Mouse (Mus musculus) effector memory CD4-positive, alpha-beta T cell, adult 5 months (primary cell): Measurements from ENCODE around the gene Cmah. TPM values are rescaled to one million over a fixed set of nuclear protein-coding genes. Genes with fewer than 3 reads are reported as not detected.

Source experiments
- polyA plus RNA-seq: library from polyadenylated mRNA; unstranded; fragments of 100-300 nt; shearing (Covaris generic); gene quantifications from one replicate; pipeline ENCODE4 v1.2.1, GENCODE M21; 2017

Cmah gene
- polyA plus RNA-seq = 42.7 TPM

DNA sequence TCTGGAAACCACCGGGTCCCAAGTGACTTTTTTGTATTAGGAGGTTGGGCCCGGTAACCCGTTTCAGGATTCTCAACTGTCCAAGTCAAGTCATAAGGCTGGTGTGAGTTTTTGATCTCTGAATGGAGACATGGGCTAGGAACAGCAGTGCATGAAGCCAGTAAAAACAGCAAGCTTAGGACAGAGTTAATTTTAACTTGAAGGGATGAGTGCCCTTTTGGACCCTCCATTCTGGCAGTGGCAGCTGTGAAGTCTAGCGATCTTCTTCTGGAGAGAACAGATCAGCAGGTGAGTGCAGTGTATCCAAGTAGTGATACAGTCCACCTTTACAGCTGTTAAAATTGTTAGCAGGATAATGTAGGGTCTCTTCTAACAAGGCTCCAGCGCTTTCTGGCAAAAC, at the start of gene Cmah:
Gene Cmah, plus strand, starts transcription at position 204 of the 400 bp plus-strand sequence.

DNA sequence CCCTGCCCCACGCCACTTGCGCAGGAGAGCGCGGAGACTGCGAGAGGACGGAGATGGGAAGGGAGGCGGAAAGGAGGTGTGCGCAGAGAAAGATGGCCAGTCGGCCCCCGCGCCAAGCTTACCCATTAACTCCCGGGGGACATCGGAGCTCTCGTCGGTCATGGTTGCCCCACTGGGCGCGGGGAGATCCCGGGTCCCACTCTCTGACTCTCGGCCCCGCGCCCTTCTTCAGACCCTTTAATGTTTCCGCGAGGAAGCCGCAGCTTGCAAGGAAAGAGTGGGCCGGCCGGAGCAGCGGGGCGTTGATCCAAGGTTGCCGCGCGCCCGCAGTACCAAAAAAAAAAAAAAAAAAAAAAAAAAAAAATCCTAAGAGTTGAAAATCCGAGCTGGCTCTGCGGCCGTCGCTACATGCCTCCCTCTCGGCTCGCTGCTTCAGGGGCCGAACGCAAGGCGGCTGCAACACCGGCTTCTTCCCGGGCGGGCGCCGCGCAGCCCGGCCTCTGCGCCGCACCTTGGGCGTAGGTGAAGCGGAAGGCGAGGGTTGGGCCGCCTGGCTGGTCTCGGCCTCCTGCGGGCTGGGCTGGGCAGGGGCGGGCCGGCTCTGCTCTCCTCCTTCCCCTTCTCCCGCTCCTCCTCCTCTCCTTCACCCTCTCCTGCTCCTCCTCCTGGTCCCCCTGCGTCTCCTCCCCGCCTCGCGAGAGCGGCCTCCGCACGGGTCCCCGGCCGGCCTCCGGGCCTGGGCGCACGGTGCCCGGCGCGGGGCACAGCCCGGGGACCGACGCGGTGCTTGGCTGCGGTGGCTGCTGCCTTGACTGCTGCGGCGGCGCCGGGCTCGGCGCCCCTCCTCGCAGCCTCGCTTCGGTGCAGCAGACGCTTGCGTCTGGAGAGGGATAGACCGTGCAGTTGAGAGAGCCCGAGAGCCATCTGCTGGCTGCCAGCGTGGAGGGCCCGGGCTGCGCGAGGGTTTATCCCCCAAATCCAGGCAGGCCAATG, 46.5 kb upstream of the Cmah start, which contains the start of gene Carmil1:
Gene Carmil1, minus strand, starts transcription at position 357 of the 993 bp plus-strand sequence.

Other genes with a start within 250 kb of the Cmah start
- 0.52 TPM for gene Carmil1, start 46.6 kb upstream of the Cmah start, polyA plus RNA-seq